Mouse (Mus musculus) regulatory T cell (primary cell): ENCODE data around the gene Ncor2.

Source experiments
- in situ Hi-C: fragments of 300-600 bp; cut with MboI, MseI; formaldehyde crosslinking; loops from one replicate; pipeline ENCODE4 v1.15.1; 2025; ENCODE audit warnings: high pct_unique_total_duplicates

Ncor2 gene

GRCm38 (mm10) chr5:125039377-125040027, 139.5 kb downstream of the Ncor2 start:
- in situ Hi-C loops = no loop called here

- in situ Hi-C loops = no loop called here
Observed at GRCm38 (mm10) chr5:125036483-125036882, 142.5 kb downstream of the Ncor2 start.

DNA sequence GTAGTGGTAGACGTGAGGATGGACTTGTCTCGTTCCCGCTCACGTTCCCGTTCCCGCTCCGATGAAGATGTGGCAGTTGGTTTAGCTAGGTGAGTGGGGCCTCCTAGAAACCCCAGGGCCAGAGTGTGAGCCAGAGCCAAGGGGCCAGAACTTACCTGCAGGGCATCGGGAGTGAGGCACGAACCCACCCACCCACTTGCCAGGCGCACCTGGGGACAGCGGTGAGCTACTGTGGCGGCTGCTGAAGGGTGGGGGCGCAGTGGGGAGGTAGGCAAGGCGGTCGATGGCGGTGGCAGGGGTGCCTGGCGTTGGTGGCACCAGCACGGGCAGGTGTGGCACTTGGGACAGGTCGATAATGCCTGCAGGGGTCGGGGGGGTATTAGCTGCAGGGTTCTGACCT, 150.1 kb downstream of the Ncor2 start:
- in situ Hi-C loops = no loop called here

GRCm38 (mm10) chr5:125028371-125028770, 150.6 kb downstream of the Ncor2 start:
- in situ Hi-C loops = no loop called here

GRCm38 (mm10) chr5:125024002-125024401, 155.0 kb downstream of the Ncor2 start:
- in situ Hi-C loops = loop anchor here (25.0 kb wide), 1 partner anchor 387 kb away; the partner anchor contains the start of gene Atp6v0a2

GRCm38 (mm10) chr5:125021298-125021697, 157.7 kb downstream of the Ncor2 start:
- in situ Hi-C loops = loop anchor here (25.0 kb wide), 1 partner anchor 384 kb away; the partner anchor contains the start of gene Atp6v0a2

GRCm38 (mm10) chr5:125019099-125019498, 159.9 kb downstream of the Ncor2 start:
- in situ Hi-C loops = loop anchor here (25.0 kb wide), 1 partner anchor 382 kb away; the partner anchor contains the start of gene Atp6v0a2

- in situ Hi-C loops = loop anchor here (25.0 kb wide), 1 partner anchor 380 kb away; the partner anchor contains the start of gene Atp6v0a2
Observed at GRCm38 (mm10) chr5:125017332-125017731, 161.7 kb downstream of the Ncor2 start.

DNA sequence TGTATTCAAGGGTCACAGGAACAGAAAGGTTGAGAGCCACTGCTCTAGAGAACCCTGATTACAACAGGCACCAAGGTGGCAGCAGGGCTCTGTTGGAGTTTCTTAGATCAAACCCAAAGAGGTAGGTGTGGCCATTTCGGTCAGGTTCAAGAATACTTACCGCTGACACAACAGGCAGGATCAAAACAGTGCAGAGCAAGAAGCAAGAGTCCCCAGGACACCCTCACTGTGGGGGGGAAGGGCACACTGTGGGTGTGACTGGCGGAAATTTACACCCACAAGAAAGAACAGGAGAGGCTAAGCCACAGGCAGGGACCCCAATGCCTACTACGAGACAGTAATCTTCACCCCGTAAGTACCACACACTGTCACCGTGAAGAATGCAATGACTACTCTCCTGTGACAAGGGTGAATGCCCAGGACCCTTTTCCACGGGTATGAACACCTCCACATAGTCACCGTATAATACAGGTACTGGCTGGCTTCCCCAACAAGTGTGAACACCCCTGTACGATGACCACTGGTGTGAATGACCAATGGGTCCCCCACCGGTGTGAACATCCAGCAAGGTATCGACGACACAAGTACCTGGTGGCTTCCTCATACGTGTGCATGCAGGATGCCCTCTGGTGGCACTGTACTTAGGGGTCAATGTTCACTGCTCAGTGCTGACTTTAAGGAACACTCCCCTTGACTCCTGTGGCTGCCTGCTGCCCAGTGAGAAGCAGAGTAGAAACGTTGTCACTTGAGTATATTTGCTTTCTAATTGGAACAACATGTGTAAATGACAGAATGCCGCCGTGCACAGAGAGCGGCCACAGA, 162.4 kb downstream of the Ncor2 start:
- in situ Hi-C loops = loop anchor here (25.0 kb wide), 1 partner anchor 379 kb away; the partner anchor contains the start of gene Atp6v0a2

- in situ Hi-C loops = loop anchor here (25.0 kb wide), 1 partner anchor 378 kb away; the partner anchor contains the start of gene Atp6v0a2
Observed at GRCm38 (mm10) chr5:125015576-125015975, 163.4 kb downstream of the Ncor2 start.

- in situ Hi-C loops = loop anchor here (25.0 kb wide), 1 partner anchor 378 kb away; the partner anchor contains the start of gene Atp6v0a2
Observed at GRCm38 (mm10) chr5:125015066-125015465, 164.0 kb downstream of the Ncor2 start.

- in situ Hi-C loops = loop anchor here (5.0 to 25.0 kb wide), 3 partner anchors 62 to 377 kb away; partner anchors contain the start of gene Atp6v0a2
Observed at GRCm38 (mm10) chr5:125014497-125014896, 164.5 kb downstream of the Ncor2 start.

- in situ Hi-C loops = loop anchor here (5.0 to 25.0 kb wide), 3 partner anchors 59 to 374 kb away; partner anchors contain the start of gene Atp6v0a2
Observed at GRCm38 (mm10) chr5:125011628-125012027, 167.4 kb downstream of the Ncor2 start.

DNA sequence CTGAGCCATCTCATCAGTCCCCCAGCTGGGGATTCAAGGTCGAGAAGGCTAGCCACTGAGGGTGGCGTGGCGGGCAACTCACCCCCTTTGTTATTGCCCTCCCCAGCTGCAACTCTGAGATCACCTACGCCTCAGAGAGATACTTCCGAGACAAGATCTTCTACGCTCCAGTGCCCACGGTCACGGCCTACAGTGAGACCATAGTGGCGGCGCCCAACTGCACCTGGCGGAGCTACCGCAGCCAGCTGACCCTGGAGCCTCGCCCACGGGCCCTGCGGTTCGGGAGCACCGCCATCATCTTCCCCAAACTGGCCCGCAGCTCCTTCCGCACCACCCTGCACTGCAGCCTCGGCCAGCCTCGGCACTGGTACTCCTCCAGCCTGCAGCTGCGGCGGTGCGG, 167.9 kb downstream of the Ncor2 start:
- in situ Hi-C loops = loop anchor here (5.0 to 25.0 kb wide), 3 partner anchors 59 to 374 kb away; partner anchors contain the start of gene Atp6v0a2

GRCm38 (mm10) chr5:125006896-125007295, 172.1 kb downstream of the Ncor2 start:
- in situ Hi-C loops = loop anchor here (25.0 kb wide), 1 partner anchor 370 kb away; the partner anchor contains the start of gene Atp6v0a2

DNA sequence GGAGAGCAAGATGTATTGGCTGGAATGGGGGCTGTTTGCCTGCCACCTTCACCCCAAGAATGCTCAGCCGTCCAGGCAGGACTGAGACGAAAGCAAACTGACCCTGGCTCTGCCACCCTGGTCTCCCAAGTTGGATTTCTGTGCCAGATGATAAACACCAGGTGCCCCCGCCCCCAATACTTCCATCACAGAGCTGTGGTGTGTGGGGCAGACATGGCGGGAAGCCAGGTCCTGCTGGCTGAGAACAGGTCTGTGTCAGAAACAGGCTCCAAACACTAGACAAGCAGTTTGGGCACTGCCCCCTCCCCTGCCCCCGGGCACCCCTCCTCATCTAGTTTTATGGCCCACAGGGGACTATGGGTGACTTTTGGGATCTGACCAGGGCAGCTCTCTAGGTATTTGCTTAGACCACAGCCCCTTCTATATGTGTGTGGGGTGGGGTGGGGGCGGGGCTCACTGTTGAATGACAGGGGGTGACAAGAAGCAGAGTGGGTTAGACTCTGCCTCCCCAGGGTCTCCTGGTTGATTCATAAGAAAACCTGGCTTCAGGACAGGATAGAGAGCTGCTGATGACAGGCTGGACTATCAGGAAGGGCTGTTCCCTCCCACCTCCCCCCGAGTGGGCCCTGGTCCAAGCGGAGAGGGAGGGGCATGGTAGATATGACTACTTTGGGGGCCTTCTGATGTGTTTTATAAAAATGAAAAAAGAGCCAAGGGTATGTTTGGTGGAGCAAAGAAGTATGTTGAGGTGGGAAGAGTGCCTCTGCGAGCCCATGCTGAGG, 173.0 kb downstream of the Ncor2 start:
- in situ Hi-C loops = loop anchor here (25.0 kb wide), 1 partner anchor 369 kb away; the partner anchor contains the start of gene Atp6v0a2

GRCm38 (mm10) chr5:125003873-125004255, 175.2 kb downstream of the Ncor2 start:
- in situ Hi-C loops = loop anchor here (25.0 kb wide), 1 partner anchor 367 kb away; the partner anchor contains the start of gene Atp6v0a2

- in situ Hi-C loops = loop anchor here (25.0 kb wide), 1 partner anchor 366 kb away; the partner anchor contains the start of gene Atp6v0a2
Observed at GRCm38 (mm10) chr5:125002969-125003872, 175.8 kb downstream of the Ncor2 start, which contains the start of gene Rflna. Gene Rflna (plus strand): TSS chr5:125003221.

- in situ Hi-C loops = loop anchor here (25.0 kb wide), 1 partner anchor 364 kb away; the partner anchor contains the start of gene Atp6v0a2
Observed at GRCm38 (mm10) chr5:125000756-125001250, 178.2 kb downstream of the Ncor2 start.
